Mouse (Mus musculus) midbrain, embryonic 12.5 days (tissue): ENCODE measurements around the gene Cideb. TPM values are rescaled to one million over a fixed set of nuclear protein-coding genes. Genes with fewer than 3 reads are reported as not detected.

Source experiments
- ATAC-seq: fragments of 200-750 bp; cut with Nextera tagmentation; 2 replicates; pipeline ENCODE4 v1.8.0; 2017; ENCODE audit warnings: low read depth, moderate TSS enrichment, moderate library complexity; ENCODE audit not compliant: low FRiP score
- H3K27ac ChIP-seq: fragments of 300-500 bp; sonication (generic); replicated peaks from 2 replicates; pipeline ENCODE4 v1.5.1; 2016; ENCODE audit warnings: mild to moderate bottlenecking
- H3K27me3 ChIP-seq: fragments of 300-500 bp; sonication (generic); 2 replicates; pipeline ENCODE4 v1.6.1; 2016; ENCODE audit warnings: mild to moderate bottlenecking
- H3K36me3 ChIP-seq: fragments of 300-500 bp; sonication (generic); 2 replicates; pipeline ENCODE4 v1.6.1; 2016
- H3K4me1 ChIP-seq: fragments of 300-500 bp; sonication (generic); 2 replicates; pipeline ENCODE4 v1.6.1; 2016
- H3K4me2 ChIP-seq: fragments of 300-500 bp; sonication (generic); replicated peaks from 2 replicates; pipeline ENCODE4 v1.6.1; 2016; ENCODE audit warnings: mild to moderate bottlenecking, moderate library complexity
- H3K4me3 ChIP-seq: fragments of 300-500 bp; sonication (generic); 2 replicates; pipeline ENCODE4 v1.5.1; 2016; ENCODE audit warnings: mild to moderate bottlenecking
- H3K9ac ChIP-seq: fragments of 300-500 bp; sonication (generic); replicated peaks from 2 replicates; pipeline ENCODE4 v1.6.1; 2016; ENCODE audit warnings: mild to moderate bottlenecking, moderate library complexity
- H3K9me3 ChIP-seq: fragments of 300-500 bp; sonication (generic); 2 replicates; pipeline ENCODE4 v1.6.1; 2016; ENCODE audit warnings: mild to moderate bottlenecking
- WGBS: fragments of 180-500 bp; shearing (Covaris S2); methylation state at CpG from one replicate; pipeline ENCODE4 v1.1.7; 2016; 5-methylcytosine and 5-hydroxymethylcytosine counted together
- polyA plus RNA-seq: library from polyadenylated mRNA; unstranded; fragments of >200 nt; fragmentation: Nextera tagmentation; extraction: Ambion mirVana; gene quantifications from 2 replicates; pipeline ENCODE4 v1.2.1, GENCODE M21; 2016

Cideb gene
- polyA plus RNA-seq, 1 experiment from 2014 or later = not detected

- Histone ChIP-seq H3K27ac (no peak overlapping the region), H3K36me3 (peaks cover 30% of the 10 kb centered on the region), H3K9ac (no peak overlapping the region), H3K4me1 (peaks cover 7% of the 10 kb centered on the region; the same call in 1 of the 2 replicates), H3K9me3 (no peaks in the 10 kb centered on the region), H3K4me2 (no peak overlapping the region), H3K27me3 (no peaks in the 10 kb centered on the region), H3K4me3 (no peak overlapping the region)
- 91% methylated on average over 12 of the region's 12 CpGs for WGBS
- ATAC-seq = no peak
Observed at GRCm38 (mm10) chr14:55720666-55721065, 37.6 kb downstream of the Cideb start.

- no peak for ATAC-seq
- WGBS = 84% methylated on average over 6 of the region's 6 CpGs
- no peak overlapping the region for H3K4me2 ChIP-seq
- peaks cover 30% of the 10 kb centered on the region for H3K36me3 ChIP-seq
- H3K9me3 ChIP-seq = no peaks in the 10 kb centered on the region
- H3K4me1 ChIP-seq = peaks cover 7% of the 10 kb centered on the region; the same call in 1 of the 2 replicates
- H3K4me3 ChIP-seq = no peak overlapping the region
- H3K27ac ChIP-seq = no peak overlapping the region
- no peak overlapping the region for H3K9ac ChIP-seq
- no peaks in the 10 kb centered on the region for H3K27me3 ChIP-seq
Observed at GRCm38 (mm10) chr14:55719737-55720136, 38.5 kb downstream of the Cideb start.

GRCm38 (mm10) chr14:55716884-55717283 is 41.4 kb downstream of the Cideb start:
- Histone ChIP-seq H3K27ac (no peak overlapping the region), H3K4me3 (no peak overlapping the region), H3K4me2 (no peak overlapping the region), H3K27me3 (peaks cover 23% of the 10 kb centered on the region), H3K9ac (no peak overlapping the region), H3K9me3 (no peaks in the 10 kb centered on the region), H3K36me3 (peaks cover 30% of the 10 kb centered on the region), H3K4me1 (peaks cover 7% of the 10 kb centered on the region; the same call in 1 of the 2 replicates)
- 83% methylated on average over 8 of the region's 8 CpGs for WGBS
- ATAC-seq = no peak

GRCm38 (mm10) chr14:55716271-55716670 is 42.0 kb downstream of the Cideb start:
- H3K36me3 ChIP-seq = peaks cover 30% of the 10 kb centered on the region
- H3K27ac ChIP-seq = no peak overlapping the region
- ATAC-seq = no peak
- no peaks in the 10 kb centered on the region for H3K9me3 ChIP-seq
- H3K4me1 ChIP-seq = peaks cover 5% of the 10 kb centered on the region; the same call in 1 of the 2 replicates
- 88% methylated on average over 6 of the region's 6 CpGs for WGBS
- no peak overlapping the region for H3K4me2 ChIP-seq
- peaks cover 26% of the 10 kb centered on the region for H3K27me3 ChIP-seq
- H3K9ac ChIP-seq = no peak overlapping the region
- H3K4me3 ChIP-seq = no peak overlapping the region

- no peak for ATAC-seq
- Histone ChIP-seq H3K4me2 (no peak overlapping the region), H3K4me3 (no peak overlapping the region), H3K27ac (no peak overlapping the region), H3K27me3 (peaks cover 26% of the 10 kb centered on the region), H3K9me3 (no peaks in the 10 kb centered on the region), H3K36me3 (peaks cover 30% of the 10 kb centered on the region), H3K4me1 (peaks cover 3% of the 10 kb centered on the region; the same call in 1 of the 2 replicates), H3K9ac (no peak overlapping the region)
- WGBS = 36% methylated on average over 6 of the region's 6 CpGs
Observed at GRCm38 (mm10) chr14:55714893-55715292, 43.4 kb downstream of the Cideb start.

- no peak for ATAC-seq
- Histone ChIP-seq H3K4me2 (0 out of 2 replicates have a peak within 1 kb of the TSS, but pooled peaks have one; percentile 6), H3K4me1 (peaks cover 3% of the 10 kb centered on the region; the same call in 1 of the 2 replicates), H3K36me3 (peaks cover 21% of the 10 kb centered on the region), H3K27me3 (peaks cover 26% of the 10 kb centered on the region), H3K9ac (no peak within 1 kb of the TSS), H3K4me3 (no peak within 1 kb of the TSS), H3K27ac (no peak within 1 kb of the TSS), H3K9me3 (no peaks in the 10 kb centered on the region)
- WGBS = 26% methylated on average over 4 of the region's 4 CpGs
Observed at GRCm38 (mm10) chr14:55713729-55714122, 44.5 kb downstream of the Cideb start, which contains the start of gene Tgm1. Gene Tgm1, minus strand, starts transcription at chr14:55713926.

GRCm38 (mm10) chr14:55713007-55713728 is 45.1 kb downstream of the Cideb start:
- WGBS = 15% methylated on average over 25 of the region's 25 CpGs
- ATAC-seq = 0 out of 2 replicates have a peak, but pooled peaks have one; percentile 19
- H3K9ac ChIP-seq = no peak overlapping the region
- 0 out of 2 replicates have a peak overlapping the region, but pooled peaks have one; percentile 6 for H3K4me2 ChIP-seq
- H3K36me3 ChIP-seq = peaks cover 16% of the 10 kb centered on the region
- no peak overlapping the region for H3K4me3 ChIP-seq
- H3K9me3 ChIP-seq = no peaks in the 10 kb centered on the region
- peaks cover 26% of the 10 kb centered on the region for H3K27me3 ChIP-seq
- no peak overlapping the region for H3K27ac ChIP-seq
- peaks cover 3% of the 10 kb centered on the region; the same call in 1 of the 2 replicates for H3K4me1 ChIP-seq

GRCm38 (mm10) chr14:55711786-55712185 is 46.5 kb downstream of the Cideb start:
- Histone ChIP-seq H3K9ac (no peak overlapping the region), H3K4me3 (no peak overlapping the region), H3K27ac (no peak overlapping the region), H3K4me2 (no peak overlapping the region), H3K9me3 (no peaks in the 10 kb centered on the region), H3K36me3 (peaks cover 7% of the 10 kb centered on the region), H3K4me1 (peaks cover 3% of the 10 kb centered on the region; the same call in 1 of the 2 replicates), H3K27me3 (peaks cover 26% of the 10 kb centered on the region)
- WGBS = 80% methylated on average over 7 of the region's 7 CpGs
- no peak for ATAC-seq

- H3K9me3 ChIP-seq = no peaks in the 10 kb centered on the region
- no peak for ATAC-seq
- 90% methylated on average over 4 of the region's 4 CpGs for WGBS
- H3K27me3 ChIP-seq = peaks cover 26% of the 10 kb centered on the region
- H3K4me3 ChIP-seq = no peak overlapping the region
- H3K9ac ChIP-seq = no peak overlapping the region
- peaks cover 3% of the 10 kb centered on the region; the same call in 1 of the 2 replicates for H3K4me1 ChIP-seq
- H3K4me2 ChIP-seq = no peak overlapping the region
- no peak overlapping the region for H3K27ac ChIP-seq
- no peaks in the 10 kb centered on the region for H3K36me3 ChIP-seq
Observed at GRCm38 (mm10) chr14:55709509-55709908, 48.7 kb downstream of the Cideb start.

- no peak overlapping the region for H3K4me3 ChIP-seq
- H3K9me3 ChIP-seq = no peaks in the 10 kb centered on the region
- H3K27me3 ChIP-seq = peaks cover 8% of the 10 kb centered on the region
- no peak overlapping the region for H3K9ac ChIP-seq
- ATAC-seq = no peak
- no peaks in the 10 kb centered on the region for H3K36me3 ChIP-seq
- WGBS = 83% methylated on average over 5 of the region's 5 CpGs
- H3K4me2 ChIP-seq = no peak overlapping the region
- no peak overlapping the region for H3K27ac ChIP-seq
- H3K4me1 ChIP-seq = no peaks in the 10 kb centered on the region
Observed at GRCm38 (mm10) chr14:55707397-55707796, 50.9 kb downstream of the Cideb start.

GRCm38 (mm10) chr14:55706051-55706600 is 52.1 kb downstream of the Cideb start:
- no peak overlapping the region for H3K4me3 ChIP-seq
- H3K36me3 ChIP-seq = no peaks in the 10 kb centered on the region
- 94% methylated on average over 8 of the region's 8 CpGs for WGBS
- no peak overlapping the region for H3K27ac ChIP-seq
- H3K4me2 ChIP-seq = no peak overlapping the region
- ATAC-seq = no peak
- H3K4me1 ChIP-seq = no peaks in the 10 kb centered on the region
- no peaks in the 10 kb centered on the region for H3K9me3 ChIP-seq
- no peaks in the 10 kb centered on the region; the same call in 1 of the 2 replicates for H3K27me3 ChIP-seq
- no peak overlapping the region for H3K9ac ChIP-seq
